Mouse (Mus musculus): ENCODE measurements around the gene Cyb561. TPM values are rescaled to one million over a fixed set of nuclear protein-coding genes. Genes with fewer than 3 reads are reported as not detected.

The Cyb561 gene
- 35.5 and 37.0 TPM in 2 replicates for polyA plus RNA-seq (2012; rRNA removed)

DNA sequence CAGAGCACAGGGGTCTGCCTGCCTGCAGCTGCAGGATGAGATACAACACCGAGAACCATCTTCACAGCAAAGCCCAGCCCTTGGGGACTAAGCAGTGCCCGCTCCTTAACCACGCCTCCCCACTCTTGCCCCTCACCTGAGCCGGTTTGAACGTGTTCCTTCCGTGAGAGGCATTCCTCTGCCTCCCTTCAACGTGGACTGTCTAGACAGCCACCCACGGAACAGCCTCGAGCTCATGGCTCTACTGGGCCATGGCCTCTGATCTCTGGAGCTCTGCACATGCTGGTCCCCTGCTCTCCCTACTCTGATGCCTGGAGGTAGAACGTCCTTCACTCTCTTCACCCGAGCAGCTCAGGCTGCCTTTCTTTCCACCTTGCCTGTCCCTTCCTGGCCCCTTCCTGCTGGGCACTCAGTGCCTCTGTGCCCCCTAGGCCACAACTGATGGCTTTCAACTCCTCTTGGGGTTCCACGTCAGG lies at the start of gene Cyb561:
Gene Cyb561 (minus strand): TSS at position 426 of the 476 bp plus-strand sequence.
- H3K27me3 ChIP-seq (ENCODE audit: control insufficient read depth, insufficient read depth, low read length), result no peaks in the 10 kb centered on the region
- WGBS, result 86% methylated on average over 12 of the region's 12 CpGs
- H3K4me3 ChIP-seq (replicated peaks; ENCODE audit: insufficient read depth, low read depth, low read length), result no peak within 1 kb of the TSS
- H3K4me1 ChIP-seq (ENCODE audit: control insufficient read depth, insufficient read depth, low read length), result no peaks in the 10 kb centered on the region
- TF ChIP-seq POLR2A (IDR thresholded peaks at IDR 0.05; ENCODE audit: borderline replicate concordance, insufficient read depth, low read length) (no peak), CTCF (IDR thresholded peaks at IDR 0.05; ENCODE audit: borderline replicate concordance, insufficient read depth, low read depth, low read length) (no peak)
- no peak for DNase-seq
- H3K27ac ChIP-seq (ENCODE audit: insufficient read depth, low read length), result no peak within 1 kb of the TSS

- TF ChIP-seq POLR2A (IDR thresholded peaks at IDR 0.05; ENCODE audit: borderline replicate concordance, insufficient read depth, low read length), result no peak
- TF ChIP-seq CTCF (IDR thresholded peaks at IDR 0.05; ENCODE audit: borderline replicate concordance, insufficient read depth, low read depth, low read length), result peak; percentile 14; the same call in 1 of the 2 replicates
- H3K27ac ChIP-seq (ENCODE audit: insufficient read depth, low read length), result no peak overlapping the region
- H3K27me3 ChIP-seq (ENCODE audit: control insufficient read depth, insufficient read depth, low read length), result no peaks in the 10 kb centered on the region
- H3K4me1 ChIP-seq (ENCODE audit: control insufficient read depth, insufficient read depth, low read length), result no peaks in the 10 kb centered on the region
- peak in 1 of 2 experiments; percentile 39 for DNase-seq
- WGBS, result 39% methylated on average over 4 of the region's 4 CpGs
- no peak overlapping the region for H3K4me3 ChIP-seq (replicated peaks; ENCODE audit: insufficient read depth, low read depth, low read length)
Measured at GRCm38 (mm10) chr11:106001718-106002117, 48.6 kb upstream of the Cyb561 start.

- no peak overlapping the region for H3K4me3 ChIP-seq (replicated peaks; ENCODE audit: insufficient read depth, low read depth, low read length)
- TF ChIP-seq CTCF (IDR thresholded peaks at IDR 0.05; ENCODE audit: borderline replicate concordance, insufficient read depth, low read depth, low read length) (no peak), POLR2A (IDR thresholded peaks at IDR 0.05; ENCODE audit: borderline replicate concordance, insufficient read depth, low read length) (no peak)
- no peak overlapping the region for H3K27ac ChIP-seq (ENCODE audit: insufficient read depth, low read length)
- H3K27me3 ChIP-seq (ENCODE audit: control insufficient read depth, insufficient read depth, low read length), result no peaks in the 10 kb centered on the region
- no peak for DNase-seq
- WGBS, result 93% methylated on average over 6 of the region's 6 CpGs
- no peaks in the 10 kb centered on the region for H3K4me1 ChIP-seq (ENCODE audit: control insufficient read depth, insufficient read depth, low read length)
Measured at GRCm38 (mm10) chr11:106000062-106000461, 46.9 kb upstream of the Cyb561 start.

GRCm38 (mm10) chr11:105994375-105994774 lies 41.2 kb upstream of the Cyb561 start, which contains the start of gene Ace3:
Gene Ace3 (plus strand): TSS chr11:105994675.
- 93% methylated on average over 3 of the region's 3 CpGs for WGBS
- Histone ChIP-seq H3K27ac (ENCODE audit: insufficient read depth, low read length) (no peak within 1 kb of the TSS), H3K27me3 (ENCODE audit: control insufficient read depth, insufficient read depth, low read length) (no peaks in the 10 kb centered on the region), H3K4me1 (ENCODE audit: control insufficient read depth, insufficient read depth, low read length) (no peaks in the 10 kb centered on the region), H3K4me3 (replicated peaks; ENCODE audit: insufficient read depth, low read depth, low read length) (no peak within 1 kb of the TSS)
- TF ChIP-seq POLR2A (IDR thresholded peaks at IDR 0.05; ENCODE audit: borderline replicate concordance, insufficient read depth, low read length), result no peak
- TF ChIP-seq CTCF (IDR thresholded peaks at IDR 0.05; ENCODE audit: borderline replicate concordance, insufficient read depth, low read depth, low read length), result no peak
- DNase-seq, result no peak

DNA sequence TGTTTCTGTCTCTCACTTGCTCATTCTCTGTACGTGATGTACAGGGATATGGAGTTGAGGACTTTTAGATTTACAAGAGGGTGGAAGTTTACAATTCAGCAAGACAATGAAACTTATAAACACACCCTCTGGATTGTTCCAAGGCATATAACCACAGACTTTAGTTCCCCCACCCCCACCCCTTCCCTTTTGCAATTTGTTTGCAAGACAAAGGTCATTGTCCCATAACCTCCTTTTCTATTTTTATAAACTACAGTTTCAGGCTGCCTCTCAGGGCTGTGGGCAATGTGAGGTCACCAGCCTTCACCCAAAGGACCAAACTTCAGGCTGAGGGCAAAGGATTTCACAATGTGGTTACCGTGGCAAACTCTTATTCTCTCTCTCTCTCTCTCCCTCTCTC lies 37.1 kb upstream of the Cyb561 start:
- peaks cover 16% of the 10 kb centered on the region; the same call in 1 of the 2 replicates for H3K4me1 ChIP-seq (ENCODE audit: control insufficient read depth, insufficient read depth, low read length)
- TF ChIP-seq CTCF (IDR thresholded peaks at IDR 0.05; ENCODE audit: borderline replicate concordance, insufficient read depth, low read depth, low read length) (no peak), POLR2A (IDR thresholded peaks at IDR 0.05; ENCODE audit: borderline replicate concordance, insufficient read depth, low read length) (no peak)
- no peak overlapping the region for H3K27ac ChIP-seq (ENCODE audit: insufficient read depth, low read length)
- 89% methylated on average over 2 of the region's 2 CpGs for WGBS
- DNase-seq, result no peak
- no peak overlapping the region for H3K4me3 ChIP-seq (replicated peaks; ENCODE audit: insufficient read depth, low read depth, low read length)
- no peaks in the 10 kb centered on the region for H3K27me3 ChIP-seq (ENCODE audit: control insufficient read depth, insufficient read depth, low read length)

- 89% methylated on average over 6 of the region's 6 CpGs for WGBS
- no peak for DNase-seq
Measured at GRCm38 (mm10) chr11:105989446-105989845, 36.3 kb upstream of the Cyb561 start.

DNA sequence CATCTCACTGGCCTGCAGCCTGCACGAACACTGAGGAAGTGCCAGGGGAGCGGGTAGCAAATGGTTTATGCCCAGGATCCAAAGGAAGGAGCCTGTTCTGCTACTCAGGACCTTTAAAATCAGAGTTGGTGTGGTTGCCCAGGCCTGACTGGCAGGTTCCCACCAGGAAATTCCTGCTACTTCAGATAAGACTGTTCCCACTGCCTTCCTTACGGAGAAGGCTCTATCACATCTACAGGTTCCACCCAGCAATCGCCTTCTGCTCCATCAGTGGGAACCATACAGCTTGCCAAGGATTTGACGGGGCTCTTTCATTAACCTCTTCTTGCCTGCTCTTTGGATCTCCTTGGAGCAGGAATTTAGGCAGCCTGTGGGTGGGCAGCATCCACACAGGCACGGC lies 34.3 kb upstream of the Cyb561 start:
- 22% methylated on average over 6 of the region's 6 CpGs for WGBS
- no peak for DNase-seq
- H3K27me3 ChIP-seq (ENCODE audit: control insufficient read depth, insufficient read depth, low read length), result no peaks in the 10 kb centered on the region
- peaks cover 16% of the 10 kb centered on the region; the same call in 1 of the 2 replicates for H3K4me1 ChIP-seq (ENCODE audit: control insufficient read depth, insufficient read depth, low read length)
- no peak overlapping the region for H3K4me3 ChIP-seq (replicated peaks; ENCODE audit: insufficient read depth, low read depth, low read length)
- H3K27ac ChIP-seq (ENCODE audit: insufficient read depth, low read length), result no peak overlapping the region
- no peak for TF ChIP-seq POLR2A (IDR thresholded peaks at IDR 0.05; ENCODE audit: borderline replicate concordance, insufficient read depth, low read length)
- no peak for TF ChIP-seq CTCF (IDR thresholded peaks at IDR 0.05; ENCODE audit: borderline replicate concordance, insufficient read depth, low read depth, low read length)

More at GRCm38 (mm10) chr11:105989446-105989845, 36.3 kb upstream of the Cyb561 start:
- Histone ChIP-seq H3K4me3 (replicated peaks; ENCODE audit: insufficient read depth, low read depth, low read length) (no peak overlapping the region), H3K27ac (ENCODE audit: insufficient read depth, low read length) (no peak overlapping the region), H3K4me1 (ENCODE audit: control insufficient read depth, insufficient read depth, low read length) (peaks cover 16% of the 10 kb centered on the region; the same call in 1 of the 2 replicates), H3K27me3 (ENCODE audit: control insufficient read depth, insufficient read depth, low read length) (no peaks in the 10 kb centered on the region)
- TF ChIP-seq CTCF (IDR thresholded peaks at IDR 0.05; ENCODE audit: borderline replicate concordance, insufficient read depth, low read depth, low read length) (no peak), POLR2A (IDR thresholded peaks at IDR 0.05; ENCODE audit: borderline replicate concordance, insufficient read depth, low read length) (no peak)

DNA sequence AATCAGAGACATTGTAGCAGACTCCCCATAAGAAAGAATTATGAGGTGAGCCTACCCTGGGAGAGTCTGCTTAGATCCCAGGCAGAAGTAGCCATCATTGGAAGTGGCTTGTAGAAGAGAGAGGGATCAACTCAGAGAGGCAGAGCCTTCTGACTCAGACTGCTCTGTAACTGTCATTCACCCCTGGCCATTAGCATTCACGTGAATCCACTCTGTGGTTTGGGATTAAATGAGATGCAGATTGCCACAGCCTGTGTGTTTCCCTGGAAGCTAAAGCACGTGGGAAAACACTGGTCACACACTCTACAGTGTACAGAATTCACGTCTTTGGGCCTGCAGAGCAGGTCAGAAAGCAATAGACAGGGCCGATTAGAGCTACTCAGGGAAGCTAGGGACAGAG lies 31.3 kb upstream of the Cyb561 start:
- Histone ChIP-seq H3K27me3 (ENCODE audit: control insufficient read depth, insufficient read depth, low read length) (no peaks in the 10 kb centered on the region), H3K27ac (ENCODE audit: insufficient read depth, low read length) (no peak overlapping the region), H3K4me3 (replicated peaks; ENCODE audit: insufficient read depth, low read depth, low read length) (no peak overlapping the region), H3K4me1 (ENCODE audit: control insufficient read depth, insufficient read depth, low read length) (peaks cover 16% of the 10 kb centered on the region; the same call in 1 of the 2 replicates)
- TF ChIP-seq POLR2A (IDR thresholded peaks at IDR 0.05; ENCODE audit: borderline replicate concordance, insufficient read depth, low read length) (no peak), CTCF (IDR thresholded peaks at IDR 0.05; ENCODE audit: borderline replicate concordance, insufficient read depth, low read depth, low read length) (no peak)
- DNase-seq, result no peak
- 84% methylated on average over 4 of the region's 4 CpGs for WGBS

Data from cerebellum, adult 2 months (tissue).